Mouse (Mus musculus) adrenal gland, postnatal 4 days (tissue): ENCODE results near the gene Tada3. TPM values are rescaled to one million over a fixed set of nuclear protein-coding genes. Genes with fewer than 3 reads are reported as not detected.

ENCODE experiments used
- DNase-seq, 2 experiments: peaks; one replicate each; pipeline ENCODE4 v3.0.0; 2021 to 2022; ENCODE audit warnings: low spot score in 2 of 2, mixed read lengths in 2 of 2
- long read RNA-seq, 2 experiments: library from polyadenylated mRNA; stranded (forward); transcript quantifications; one replicate each; pipeline ENCODE4 v2.0.0; 2021
- total RNA-seq, 2 experiments: library from RNA; stranded (reverse); gene quantifications; 2 replicates each; pipeline ENCODE4 v1.2.3; 2021

Gene Tada3
- total RNA-seq = 10 to 100 TPM; 41.3 to 44.6 TPM
- long read RNA-seq, experiment 1, transcript Tada3-201 (9 exons, 2,848 nt) = major isoform, 5 of 37 reads
- long read RNA-seq, experiment 1, partial matches to known transcripts = 6 of 37 reads
- long read RNA-seq, experiment 1, other reads (novel, unspliced or antisense) = 26 of 37 reads
- long read RNA-seq, experiment 2, transcript Tada3-201 (9 exons, 2,848 nt) = major isoform, 7 of 52 reads
- long read RNA-seq, experiment 2, partial matches to known transcripts = 10 of 52 reads
- long read RNA-seq, experiment 2, other reads (novel, unspliced or antisense) = 34 of 52 reads

GRCm38 (mm10) chr6:113377496-113378385 lies at the start of gene Tada3, which contains the start of gene Arpc4:
Tada3 (minus strand) TSS chr6:113377883.
Arpc4 (plus strand) TSS chr6:113378115.
- peak; percentile 81 to 85 for DNase-seq

GRCm38 (mm10) chr6:113427397-113427796 lies 49.7 kb upstream of the Tada3 start:
- no peak for DNase-seq

GRCm38 (mm10) chr6:113426696-113427095 lies 49.0 kb upstream of the Tada3 start:
- no peak for DNase-seq

GRCm38 (mm10) chr6:113424187-113424586 lies 46.5 kb upstream of the Tada3 start:
- no peak for DNase-seq

- no peak for DNase-seq
Measured at GRCm38 (mm10) chr6:113423000-113423399, 45.3 kb upstream of the Tada3 start.

- peak; percentile 94 to 97 for DNase-seq
Measured at GRCm38 (mm10) chr6:113419199-113419587, 41.5 kb upstream of the Tada3 start, which contains the start of gene Rpusd3. Rpusd3 (minus strand) TSS chr6:113419340.

- DNase-seq = no peak
Measured at GRCm38 (mm10) chr6:113418441-113419198, 40.9 kb upstream of the Tada3 start.

GRCm38 (mm10) chr6:113416416-113416815 lies 38.7 kb upstream of the Tada3 start:
- DNase-seq = no peak

GRCm38 (mm10) chr6:113410001-113410400 lies 32.3 kb upstream of the Tada3 start:
- DNase-seq = no peak

GRCm38 (mm10) chr6:113406683-113407082 lies 29.0 kb upstream of the Tada3 start:
- no peak for DNase-seq

GRCm38 (mm10) chr6:113405483-113405882 lies 27.8 kb upstream of the Tada3 start:
- no peak for DNase-seq

- DNase-seq = no peak
Measured at GRCm38 (mm10) chr6:113404649-113405448, 27.2 kb upstream of the Tada3 start.

- no peak for DNase-seq
Measured at GRCm38 (mm10) chr6:113402094-113402493, 24.4 kb upstream of the Tada3 start.

GRCm38 (mm10) chr6:113396270-113397030 lies 18.8 kb upstream of the Tada3 start:
- DNase-seq = no peak

- no peak for DNase-seq
Measured at GRCm38 (mm10) chr6:113395501-113395900, 17.8 kb upstream of the Tada3 start.

- DNase-seq = no peak
Measured at GRCm38 (mm10) chr6:113394811-113395210, 17.1 kb upstream of the Tada3 start.

GRCm38 (mm10) chr6:113393951-113394350 lies 16.3 kb upstream of the Tada3 start:
- DNase-seq = no peak

GRCm38 (mm10) chr6:113392387-113393071 lies 14.8 kb upstream of the Tada3 start:
- DNase-seq = peak; percentile 34

- DNase-seq = no peak
Measured at GRCm38 (mm10) chr6:113392015-113392386, 14.3 kb upstream of the Tada3 start.
